Mouse (Mus musculus): ENCODE data around the gene Fam228a. TPM values are rescaled to one million over a fixed set of nuclear protein-coding genes. Genes with fewer than 3 reads are reported as not detected.

Gene Fam228a
- total and polyA plus RNA-seq, 2 experiments, result 0.15 to 0.28 TPM

- no peak overlapping the region for H3K9ac ChIP-seq (ENCODE audit: low read depth, low read length)
- H3K36me3 ChIP-seq (ENCODE audit: control insufficient read depth, insufficient read depth, low read length), result no peaks in the 10 kb centered on the region
- no peak for DNase-seq (ENCODE audit: extremely low read depth, low read depth, low spot score)
- H3K27ac ChIP-seq (replicated peaks; ENCODE audit: insufficient read depth, low read depth, low read length), result no peak overlapping the region
- WGBS, result 75% methylated on average over 4 of the region's 4 CpGs
- no peaks in the 10 kb centered on the region for H3K79me2 ChIP-seq (ENCODE audit: control insufficient read depth, insufficient read depth, low read length)
- H3K4me1 ChIP-seq (ENCODE audit: control insufficient read depth, insufficient read depth, low read length), result no peaks in the 10 kb centered on the region
- H3K27me3 ChIP-seq (ENCODE audit: control insufficient read depth, insufficient read depth, low read length), result no peaks in the 10 kb centered on the region
- TF ChIP-seq CTCF (IDR thresholded peaks at IDR 0.05; ENCODE audit: low read depth, low read length), result no peak
- no peak for TF ChIP-seq POLR2A (IDR thresholded peaks at IDR 0.05; ENCODE audit: extremely low read depth, insufficient read depth, low read length)
- H3K4me3 ChIP-seq (ENCODE audit: insufficient read depth, low read depth, low read length), result no peak overlapping the region
These were observed 6.6 kb downstream of the Fam228a start for GRCm38 (mm10) chr12:4731629-4732028.

GRCm38 (mm10) chr12:4729165-4729564 is 9.1 kb downstream of the Fam228a start:
- H3K9ac ChIP-seq (ENCODE audit: low read depth, low read length), result no peak overlapping the region
- DNase-seq (ENCODE audit: extremely low read depth, low read depth, low spot score), result no peak
- H3K27me3 ChIP-seq (ENCODE audit: control insufficient read depth, insufficient read depth, low read length), result no peaks in the 10 kb centered on the region
- no peak overlapping the region for H3K4me3 ChIP-seq (ENCODE audit: insufficient read depth, low read depth, low read length)
- TF ChIP-seq POLR2A (IDR thresholded peaks at IDR 0.05; ENCODE audit: extremely low read depth, insufficient read depth, low read length) (no peak), CTCF (IDR thresholded peaks at IDR 0.05; ENCODE audit: low read depth, low read length) (no peak)
- no peaks in the 10 kb centered on the region for H3K4me1 ChIP-seq (ENCODE audit: control insufficient read depth, insufficient read depth, low read length)
- no peak overlapping the region for H3K27ac ChIP-seq (replicated peaks; ENCODE audit: insufficient read depth, low read depth, low read length)
- WGBS, result 91% methylated on average over 3 of the region's 3 CpGs
- H3K36me3 ChIP-seq (ENCODE audit: control insufficient read depth, insufficient read depth, low read length), result no peaks in the 10 kb centered on the region
- no peaks in the 10 kb centered on the region for H3K79me2 ChIP-seq (ENCODE audit: control insufficient read depth, insufficient read depth, low read length)

GRCm38 (mm10) chr12:4719762-4720754 is 18.2 kb downstream of the Fam228a start:
- no peak for DNase-seq (ENCODE audit: extremely low read depth, low read depth, low spot score)
- no peak for TF ChIP-seq POLR2A (IDR thresholded peaks at IDR 0.05; ENCODE audit: extremely low read depth, insufficient read depth, low read length)
- TF ChIP-seq CTCF (IDR thresholded peaks at IDR 0.05; ENCODE audit: low read depth, low read length), result peak; percentile 28
- H3K9ac ChIP-seq (ENCODE audit: low read depth, low read length), result no peak overlapping the region
- 65% methylated on average over 17 of the region's 17 CpGs for WGBS
- no peaks in the 10 kb centered on the region for H3K79me2 ChIP-seq (ENCODE audit: control insufficient read depth, insufficient read depth, low read length)
- H3K27me3 ChIP-seq (ENCODE audit: control insufficient read depth, insufficient read depth, low read length), result no peaks in the 10 kb centered on the region
- no peaks in the 10 kb centered on the region for H3K4me1 ChIP-seq (ENCODE audit: control insufficient read depth, insufficient read depth, low read length)
- H3K36me3 ChIP-seq (ENCODE audit: control insufficient read depth, insufficient read depth, low read length), result no peaks in the 10 kb centered on the region; the same call in 1 of the 2 replicates
- H3K27ac ChIP-seq (replicated peaks; ENCODE audit: insufficient read depth, low read depth, low read length), result no peak overlapping the region
- H3K4me3 ChIP-seq (ENCODE audit: insufficient read depth, low read depth, low read length), result no peak overlapping the region

- Histone ChIP-seq H3K27me3 (ENCODE audit: control insufficient read depth, insufficient read depth, low read length) (no peaks in the 10 kb centered on the region), H3K27ac (replicated peaks; ENCODE audit: insufficient read depth, low read depth, low read length) (no peak overlapping the region), H3K36me3 (ENCODE audit: control insufficient read depth, insufficient read depth, low read length) (no peaks in the 10 kb centered on the region; the same call in 1 of the 2 replicates), H3K4me3 (ENCODE audit: insufficient read depth, low read depth, low read length) (no peak overlapping the region), H3K9ac (ENCODE audit: low read depth, low read length) (no peak overlapping the region), H3K4me1 (ENCODE audit: control insufficient read depth, insufficient read depth, low read length) (no peaks in the 10 kb centered on the region), H3K79me2 (ENCODE audit: control insufficient read depth, insufficient read depth, low read length) (no peaks in the 10 kb centered on the region)
- 76% methylated on average over 13 of the region's 13 CpGs for WGBS
- DNase-seq (ENCODE audit: extremely low read depth, low read depth, low spot score), result no peak
- TF ChIP-seq POLR2A (IDR thresholded peaks at IDR 0.05; ENCODE audit: extremely low read depth, insufficient read depth, low read length) (no peak), CTCF (IDR thresholded peaks at IDR 0.05; ENCODE audit: low read depth, low read length) (no peak)
These were observed 19.0 kb downstream of the Fam228a start for GRCm38 (mm10) chr12:4719066-4719761.

- WGBS, result 21% methylated on average over 7 of the region's 7 CpGs
- H3K4me3 ChIP-seq (ENCODE audit: insufficient read depth, low read depth, low read length), result no peak overlapping the region
- H3K27ac ChIP-seq (replicated peaks; ENCODE audit: insufficient read depth, low read depth, low read length), result no peak overlapping the region
- no peaks in the 10 kb centered on the region for H3K27me3 ChIP-seq (ENCODE audit: control insufficient read depth, insufficient read depth, low read length)
- peaks cover 8% of the 10 kb centered on the region for H3K36me3 ChIP-seq (ENCODE audit: control insufficient read depth, insufficient read depth, low read length)
- H3K4me1 ChIP-seq (ENCODE audit: control insufficient read depth, insufficient read depth, low read length), result no peaks in the 10 kb centered on the region
- TF ChIP-seq POLR2A (IDR thresholded peaks at IDR 0.05; ENCODE audit: extremely low read depth, insufficient read depth, low read length), result no peak
- TF ChIP-seq CTCF (IDR thresholded peaks at IDR 0.05; ENCODE audit: low read depth, low read length), result no peak
- no peaks in the 10 kb centered on the region for H3K79me2 ChIP-seq (ENCODE audit: control insufficient read depth, insufficient read depth, low read length)
- peak; percentile 15 for DNase-seq (ENCODE audit: extremely low read depth, low read depth, low spot score)
- no peak overlapping the region for H3K9ac ChIP-seq (ENCODE audit: low read depth, low read length)
These were observed 20.8 kb downstream of the Fam228a start for GRCm38 (mm10) chr12:4717417-4717816.
